Mouse (Mus musculus) frontal cortex, postnatal 36 days (tissue): ENCODE measurements around the gene Tjp2.
A peak's percentile ranks its signal among the peaks of the same experiment; 100 is the strongest.
"Not testable (repeated sequence)": the region's sequence is repeated elsewhere in the genome, so short reads cannot be mapped to it uniquely, and the experiment has no call there.

Source experiments
- DNase-seq, 2 experiments: peaks; one replicate each; pipeline ENCODE4 v3.0.0; 2022; ENCODE audit warnings: low spot score in 2 of 2

Tjp2 gene

GRCm38 (mm10) chr19:24221455-24221854, 3.4 kb downstream of the Tjp2 start:
- DNase-seq: no peak

GRCm38 (mm10) chr19:24220795-24221445, 3.9 kb downstream of the Tjp2 start:
- no peak for DNase-seq

GRCm38 (mm10) chr19:24219011-24219410, 5.8 kb downstream of the Tjp2 start:
- DNase-seq: no peak

GRCm38 (mm10) chr19:24218291-24218690, 6.5 kb downstream of the Tjp2 start:
- DNase-seq: no peak

- no peak for DNase-seq
Observed at GRCm38 (mm10) chr19:24217851-24218250, 7.0 kb downstream of the Tjp2 start.

- DNase-seq: no peak
Observed at GRCm38 (mm10) chr19:24216771-24217170, 8.1 kb downstream of the Tjp2 start.

- DNase-seq: no peak
Observed at GRCm38 (mm10) chr19:24214939-24215338, 9.9 kb downstream of the Tjp2 start.

GRCm38 (mm10) chr19:24213299-24213698, 11.5 kb downstream of the Tjp2 start:
- no peak for DNase-seq

- no peak for DNase-seq
Observed at GRCm38 (mm10) chr19:24212552-24213249, 12.1 kb downstream of the Tjp2 start.

GRCm38 (mm10) chr19:24211168-24211567, 13.7 kb downstream of the Tjp2 start:
- no peak for DNase-seq

- DNase-seq: no peak
Observed at GRCm38 (mm10) chr19:24209516-24209915, 15.3 kb downstream of the Tjp2 start.

- no peak for DNase-seq
Observed at GRCm38 (mm10) chr19:24207967-24208366, 16.9 kb downstream of the Tjp2 start.

GRCm38 (mm10) chr19:24205001-24205400, 19.8 kb downstream of the Tjp2 start:
- DNase-seq: no peak

- no peak for DNase-seq
Observed at GRCm38 (mm10) chr19:24201848-24202247, 23.0 kb downstream of the Tjp2 start.

- DNase-seq: no peak
Observed at GRCm38 (mm10) chr19:24200566-24200965, 24.3 kb downstream of the Tjp2 start.

GRCm38 (mm10) chr19:24198676-24199303, 26.0 kb downstream of the Tjp2 start:
- DNase-seq: peak in 1 of 2 experiments; percentile 9

- no peak for DNase-seq
Observed at GRCm38 (mm10) chr19:24197338-24197737, 27.5 kb downstream of the Tjp2 start.

- DNase-seq: no peak
Observed at GRCm38 (mm10) chr19:24195224-24195623, 29.6 kb downstream of the Tjp2 start.

GRCm38 (mm10) chr19:24194216-24194615, 30.6 kb downstream of the Tjp2 start:
- no peak for DNase-seq

GRCm38 (mm10) chr19:24192946-24193345, 31.9 kb downstream of the Tjp2 start:
- no peak for DNase-seq

GRCm38 (mm10) chr19:24187791-24188190, 37.0 kb downstream of the Tjp2 start:
- DNase-seq: no peak

GRCm38 (mm10) chr19:24187358-24187757, 37.5 kb downstream of the Tjp2 start:
- DNase-seq: not testable (repeated sequence)

- DNase-seq: no peak
Observed at GRCm38 (mm10) chr19:24183680-24184235, 41.1 kb downstream of the Tjp2 start.
